Mouse (Mus musculus): Measurements from ENCODE around the gene Irf2bpl. TPM values are rescaled to one million over a fixed set of nuclear protein-coding genes. Genes with fewer than 3 reads are reported as not detected.

The Irf2bpl gene
- polyA plus RNA-seq, 1 experiment: 7.1 TPM

- H3K4me1 ChIP-seq (ENCODE audit: control insufficient read depth, insufficient read depth, insufficient read length, low read length): peaks cover 17% of the 10 kb centered on the region
- no peak overlapping the region for H3K27ac ChIP-seq (replicated peaks; ENCODE audit: low read depth, low read length)
- no peak overlapping the region for H3K4me3 ChIP-seq (ENCODE audit: insufficient read depth, low read depth, low read length)
Observed at GRCm38 (mm10) chr12:86864316-86865020, 20.1 kb downstream of the Irf2bpl start.

GRCm38 (mm10) chr12:86859924-86860790, 24.4 kb downstream of the Irf2bpl start:
- Histone ChIP-seq H3K27ac (replicated peaks; ENCODE audit: low read depth, low read length) (peak overlapping the region; percentile 25), H3K4me3 (ENCODE audit: insufficient read depth, low read depth, low read length) (no peak overlapping the region)

GRCm38 (mm10) chr12:86858983-86859872, 25.4 kb downstream of the Irf2bpl start:
- peaks cover 34% of the 10 kb centered on the region for H3K4me1 ChIP-seq (ENCODE audit: control insufficient read depth, insufficient read depth, insufficient read length, low read length)
- H3K27ac ChIP-seq (replicated peaks; ENCODE audit: low read depth, low read length): peak overlapping the region; percentile 22

More at GRCm38 (mm10) chr12:86859924-86860790, 24.4 kb downstream of the Irf2bpl start:
- H3K4me1 ChIP-seq (ENCODE audit: control insufficient read depth, insufficient read depth, insufficient read length, low read length): peaks cover 34% of the 10 kb centered on the region

GRCm38 (mm10) chr12:86858498-86858897, 26.1 kb downstream of the Irf2bpl start:
- Histone ChIP-seq H3K4me1 (ENCODE audit: control insufficient read depth, insufficient read depth, insufficient read length, low read length) (peaks cover 34% of the 10 kb centered on the region), H3K4me3 (ENCODE audit: insufficient read depth, low read depth, low read length) (no peak overlapping the region), H3K27ac (replicated peaks; ENCODE audit: low read depth, low read length) (no peak overlapping the region; the same call in 1 of the 2 replicates)

More at GRCm38 (mm10) chr12:86858983-86859872, 25.4 kb downstream of the Irf2bpl start:
- no peak overlapping the region for H3K4me3 ChIP-seq (ENCODE audit: insufficient read depth, low read depth, low read length)

GRCm38 (mm10) chr12:86857290-86857689, 27.3 kb downstream of the Irf2bpl start:
- Histone ChIP-seq H3K4me1 (ENCODE audit: control insufficient read depth, insufficient read depth, insufficient read length, low read length) (peaks cover 34% of the 10 kb centered on the region), H3K4me3 (ENCODE audit: insufficient read depth, low read depth, low read length) (no peak overlapping the region), H3K27ac (replicated peaks; ENCODE audit: low read depth, low read length) (no peak overlapping the region)

- Histone ChIP-seq H3K4me3 (ENCODE audit: insufficient read depth, low read depth, low read length) (no peak overlapping the region), H3K27ac (replicated peaks; ENCODE audit: low read depth, low read length) (no peak overlapping the region), H3K4me1 (ENCODE audit: control insufficient read depth, insufficient read depth, insufficient read length, low read length) (peaks cover 34% of the 10 kb centered on the region)
Observed at GRCm38 (mm10) chr12:86855670-86856069, 28.9 kb downstream of the Irf2bpl start.

- Histone ChIP-seq H3K27ac (replicated peaks; ENCODE audit: low read depth, low read length) (no peak overlapping the region), H3K4me1 (ENCODE audit: control insufficient read depth, insufficient read depth, insufficient read length, low read length) (peaks cover 16% of the 10 kb centered on the region), H3K4me3 (ENCODE audit: insufficient read depth, low read depth, low read length) (no peak overlapping the region)
Observed at GRCm38 (mm10) chr12:86853516-86853915, 31.1 kb downstream of the Irf2bpl start.

GRCm38 (mm10) chr12:86851313-86851712, 33.3 kb downstream of the Irf2bpl start:
- peaks cover 4% of the 10 kb centered on the region for H3K4me1 ChIP-seq (ENCODE audit: control insufficient read depth, insufficient read depth, insufficient read length, low read length)

GRCm38 (mm10) chr12:86850746-86851145, 33.9 kb downstream of the Irf2bpl start:
- Histone ChIP-seq H3K4me3 (ENCODE audit: insufficient read depth, low read depth, low read length) (no peak overlapping the region), H3K4me1 (ENCODE audit: control insufficient read depth, insufficient read depth, insufficient read length, low read length) (peaks cover 1% of the 10 kb centered on the region; the same call in 1 of the 2 replicates)

More at GRCm38 (mm10) chr12:86851313-86851712, 33.3 kb downstream of the Irf2bpl start:
- H3K4me3 ChIP-seq (ENCODE audit: insufficient read depth, low read depth, low read length): no peak overlapping the region
- H3K27ac ChIP-seq (replicated peaks; ENCODE audit: low read depth, low read length): no peak overlapping the region

GRCm38 (mm10) chr12:86849945-86850626, 34.5 kb downstream of the Irf2bpl start:
- Histone ChIP-seq H3K4me3 (ENCODE audit: insufficient read depth, low read depth, low read length) (no peak overlapping the region), H3K4me1 (ENCODE audit: control insufficient read depth, insufficient read depth, insufficient read length, low read length) (no peaks in the 10 kb centered on the region; the same call in 1 of the 2 replicates), H3K27ac (replicated peaks; ENCODE audit: low read depth, low read length) (no peak overlapping the region)

More at GRCm38 (mm10) chr12:86850746-86851145, 33.9 kb downstream of the Irf2bpl start:
- H3K27ac ChIP-seq (replicated peaks; ENCODE audit: low read depth, low read length): no peak overlapping the region

- Histone ChIP-seq H3K4me3 (ENCODE audit: insufficient read depth, low read depth, low read length) (no peak overlapping the region), H3K4me1 (ENCODE audit: control insufficient read depth, insufficient read depth, insufficient read length, low read length) (peaks cover 7% of the 10 kb centered on the region; the same call in 1 of the 2 replicates), H3K27ac (replicated peaks; ENCODE audit: low read depth, low read length) (no peak overlapping the region)
Observed at GRCm38 (mm10) chr12:86842866-86843459, 41.6 kb downstream of the Irf2bpl start.

GRCm38 (mm10) chr12:86840526-86840925, 44.1 kb downstream of the Irf2bpl start:
- Histone ChIP-seq H3K27ac (replicated peaks; ENCODE audit: low read depth, low read length) (no peak overlapping the region), H3K4me1 (ENCODE audit: control insufficient read depth, insufficient read depth, insufficient read length, low read length) (peaks cover 14% of the 10 kb centered on the region), H3K4me3 (ENCODE audit: insufficient read depth, low read depth, low read length) (no peak overlapping the region)

- Histone ChIP-seq H3K4me3 (ENCODE audit: insufficient read depth, low read depth, low read length) (no peak overlapping the region), H3K27ac (replicated peaks; ENCODE audit: low read depth, low read length) (no peak overlapping the region), H3K4me1 (ENCODE audit: control insufficient read depth, insufficient read depth, insufficient read length, low read length) (peaks cover 24% of the 10 kb centered on the region)
Observed at GRCm38 (mm10) chr12:86838181-86838580, 46.4 kb downstream of the Irf2bpl start.

Measured in brown adipose tissue, adult 24 weeks (tissue).